Mouse (Mus musculus): ENCODE data around the gene Bag3.

GRCm38 (mm10) chr7:128494546-128494945, 28.9 kb upstream of the Bag3 start:
- TF ChIP-seq TAL1 (IDR thresholded peaks at IDR 0.05; ENCODE audit: low read length) (no peak), GATA1 (IDR thresholded peaks at IDR 0.05; ENCODE audit: low read length) (no peak)
